Mouse (Mus musculus): ENCODE measurements around the gene Esrra.

The Esrra gene

DNA sequence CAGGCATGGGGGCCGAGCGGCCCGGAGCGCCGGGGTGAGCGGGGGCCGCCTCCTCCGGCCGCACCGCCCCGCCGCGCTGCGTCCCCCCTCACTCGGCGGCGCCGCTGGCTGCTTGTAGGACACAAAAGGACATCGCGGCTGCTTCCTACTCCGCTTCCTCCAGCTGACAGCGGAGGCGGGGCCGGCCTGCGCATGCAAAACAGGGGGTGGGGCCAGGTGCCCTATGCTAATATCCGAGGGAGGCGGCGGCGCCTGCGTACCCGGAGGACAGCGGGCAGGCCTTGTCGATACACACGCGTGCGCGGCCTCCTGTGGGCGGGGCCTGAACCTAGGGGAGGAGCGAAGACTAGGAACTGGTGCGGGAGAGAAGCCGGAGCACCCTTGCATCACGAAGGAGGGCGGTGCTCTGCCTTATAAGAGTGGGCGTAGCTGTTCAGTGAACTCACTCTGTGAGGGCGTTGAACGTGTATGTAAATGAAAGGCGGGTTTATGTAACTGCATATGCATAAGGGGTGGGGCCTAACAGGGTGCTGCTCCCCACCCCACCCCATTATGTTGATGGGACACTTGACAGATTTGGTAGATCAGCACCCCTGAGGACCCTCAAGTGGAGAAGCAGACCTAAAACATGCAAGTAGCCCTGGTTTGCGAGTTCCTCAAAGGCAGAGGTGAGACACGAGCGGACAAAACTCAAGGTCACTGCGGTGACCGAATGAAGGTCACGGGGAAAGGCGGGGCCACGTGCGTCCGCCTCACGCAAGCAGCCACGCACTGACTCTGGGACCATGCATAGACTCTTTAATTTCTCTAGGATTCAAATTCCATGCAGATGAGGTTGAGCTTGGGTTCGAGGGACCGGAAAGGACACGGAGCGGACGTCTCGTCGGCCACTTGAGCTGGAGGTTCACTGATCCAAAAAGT lies at the start of gene Esrra:
Gene Esrra, minus strand, starts transcription at position 167 of the 921 bp plus-strand sequence.
- peak; percentile 100 for DNase-seq

DNA sequence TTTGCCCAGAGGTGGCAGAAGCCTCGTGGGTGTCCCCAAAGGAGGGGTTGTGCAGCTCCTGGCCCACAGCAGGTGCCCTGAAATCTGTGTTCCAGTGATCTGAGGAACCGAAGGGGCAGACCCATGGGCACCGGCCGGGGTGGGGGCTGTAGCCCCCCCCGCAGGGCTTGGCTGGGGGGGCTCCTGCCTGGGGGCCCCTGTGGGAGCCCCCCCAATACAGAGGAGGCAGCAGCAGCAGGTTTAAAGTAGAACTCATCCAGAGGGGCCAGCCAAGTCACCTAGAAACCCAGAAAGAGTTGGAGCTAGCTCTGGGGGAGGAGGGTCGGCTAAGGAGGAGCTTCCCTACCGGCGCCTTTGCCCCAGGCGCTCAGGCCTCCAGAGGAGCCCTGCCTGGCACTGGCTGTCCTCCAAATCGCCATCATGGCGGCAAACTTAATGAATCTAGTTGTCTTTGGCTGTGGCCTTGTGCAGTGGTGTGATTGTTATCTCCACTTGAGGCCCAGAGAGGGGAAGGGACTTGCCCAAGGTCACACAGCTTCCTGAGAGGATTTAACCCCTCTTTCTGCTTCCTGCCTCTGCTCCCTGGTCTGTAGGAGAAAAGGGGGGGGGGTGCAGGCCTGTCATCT lies 49.0 kb upstream of the Esrra start:
- no peak for DNase-seq

DNA sequence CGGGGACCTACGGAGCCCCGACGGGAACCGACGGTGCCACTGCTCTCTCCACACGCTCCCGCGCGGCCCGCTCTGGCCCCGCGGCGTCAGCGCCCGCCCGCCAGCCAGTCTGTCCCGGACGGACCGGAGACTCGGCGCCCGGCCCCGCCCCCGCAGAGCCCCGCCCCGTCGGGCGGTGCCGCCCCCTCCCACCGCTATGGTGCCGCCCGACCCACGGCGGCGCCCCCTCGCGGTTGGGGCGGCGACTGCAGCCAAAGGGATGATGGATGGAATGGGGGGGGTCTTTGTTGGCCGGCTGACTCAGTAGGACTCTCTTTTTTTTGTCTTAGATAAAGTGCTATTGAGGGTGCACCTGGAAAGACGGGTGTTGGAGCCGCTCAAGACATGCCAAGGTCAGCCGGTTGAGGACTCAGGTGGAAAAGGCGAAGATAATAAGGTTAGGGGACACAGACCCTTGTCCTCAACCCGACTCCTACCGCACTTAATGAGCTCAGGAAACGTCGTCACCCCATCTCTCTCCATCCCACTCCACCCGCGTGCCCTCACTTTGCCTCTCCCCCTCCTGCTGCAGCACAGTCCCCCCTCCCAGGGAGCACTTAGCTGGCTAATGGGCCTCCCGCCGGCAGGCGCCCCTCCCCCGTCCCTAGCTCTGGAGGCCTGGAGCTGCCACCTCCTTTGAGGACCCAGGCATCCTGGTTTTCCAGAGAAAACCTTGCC lies 48.2 kb upstream of the Esrra start:
- DNase-seq, result peak; percentile 75

DNA sequence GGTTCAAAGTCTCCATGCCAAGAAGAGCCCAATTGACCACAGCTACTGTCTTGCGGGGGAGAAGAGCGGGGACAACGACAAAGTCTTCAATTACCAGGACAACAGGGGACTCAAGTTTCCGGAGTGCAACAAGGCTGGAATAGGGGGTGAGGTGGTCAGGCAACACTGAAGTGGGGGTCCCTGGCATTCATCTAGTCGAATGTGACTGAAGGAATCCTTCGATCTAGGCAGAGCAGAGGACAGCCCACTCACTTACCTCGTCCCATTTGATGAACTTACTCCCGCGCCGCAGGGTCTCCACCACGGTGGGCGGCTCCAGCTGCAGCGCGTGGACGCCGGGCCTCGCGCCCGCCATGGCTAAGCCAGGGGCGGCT lies 47.7 kb upstream of the Esrra start:
- no peak for DNase-seq

DNA sequence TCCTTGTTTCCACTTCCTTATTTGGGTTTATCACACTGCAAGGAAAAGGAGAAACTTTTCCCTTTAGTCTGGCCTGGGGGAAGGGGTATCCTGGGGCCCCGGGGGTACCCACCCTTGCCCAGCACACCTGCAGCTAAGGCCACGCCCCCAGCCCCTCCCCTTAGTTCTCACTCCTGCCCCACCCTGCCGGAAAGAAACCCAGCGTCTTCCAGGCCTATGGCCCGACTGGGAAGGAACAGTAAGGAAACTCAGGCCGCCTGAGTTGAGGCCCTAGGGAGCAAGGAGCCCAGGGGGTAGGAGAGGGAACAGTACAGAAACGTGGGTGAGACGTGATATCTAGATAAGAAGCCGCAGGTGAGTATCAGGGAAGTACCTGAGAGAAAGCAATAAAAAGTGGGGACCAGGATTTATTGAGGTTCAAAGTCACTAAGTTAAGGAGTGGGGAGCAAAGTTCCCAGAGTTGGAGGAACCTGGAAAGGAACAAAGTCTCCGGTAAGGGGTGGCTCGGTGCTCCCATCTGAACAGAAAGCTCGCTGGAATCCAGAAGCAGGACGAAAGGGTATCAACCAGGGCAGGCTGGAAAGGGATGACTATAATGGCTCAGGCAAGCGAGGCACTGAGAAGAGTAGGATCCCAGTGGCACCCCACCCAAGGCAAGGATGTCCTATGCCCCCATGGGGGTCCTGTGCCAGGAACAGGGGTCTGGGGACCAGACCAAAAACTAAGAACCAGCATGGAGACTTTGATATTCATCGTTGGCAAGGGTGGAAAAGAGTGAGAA lies 47.1 kb upstream of the Esrra start:
- peak; percentile 70 for DNase-seq

DNA sequence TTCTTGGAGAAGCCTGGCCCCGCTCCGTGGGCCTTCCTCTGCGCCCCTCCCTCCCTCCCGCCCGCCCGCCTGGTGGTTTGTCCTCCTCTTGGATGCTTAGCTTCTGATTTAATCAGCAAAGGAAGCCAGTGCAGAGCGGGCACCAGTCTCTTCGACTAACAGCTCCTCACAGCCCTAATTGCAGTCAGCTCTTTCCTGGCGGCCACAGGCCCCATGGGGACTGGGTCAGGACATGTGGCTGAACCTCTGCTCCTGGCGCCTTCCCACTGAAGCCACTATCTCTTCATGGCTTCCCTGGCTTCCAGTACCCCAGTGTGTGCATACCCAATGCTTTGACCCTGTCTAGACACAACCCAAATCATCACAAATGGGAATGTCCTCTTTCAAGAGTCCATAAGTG lies 34.8 kb upstream of the Esrra start:
- no peak for DNase-seq

DNA sequence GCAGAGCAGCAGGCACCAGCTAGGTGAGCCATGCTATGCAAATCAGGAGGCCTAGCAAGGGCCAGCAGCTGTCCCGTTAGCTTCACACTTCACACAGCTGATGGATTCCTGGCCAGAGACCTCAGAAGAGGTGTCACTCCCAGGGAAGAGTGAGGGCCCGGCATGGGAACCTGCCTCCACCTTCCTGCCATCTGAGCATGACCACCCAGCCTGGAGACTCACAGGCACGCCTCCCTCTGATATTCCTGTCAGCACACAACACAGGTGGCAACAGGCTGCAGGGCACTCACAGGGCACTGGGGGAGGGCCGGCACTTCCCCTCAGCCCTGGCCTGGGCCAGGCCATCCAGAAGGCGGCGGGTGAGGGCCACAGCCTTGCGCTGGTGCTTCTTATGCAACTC lies 33.8 kb upstream of the Esrra start:
- no peak for DNase-seq

DNA sequence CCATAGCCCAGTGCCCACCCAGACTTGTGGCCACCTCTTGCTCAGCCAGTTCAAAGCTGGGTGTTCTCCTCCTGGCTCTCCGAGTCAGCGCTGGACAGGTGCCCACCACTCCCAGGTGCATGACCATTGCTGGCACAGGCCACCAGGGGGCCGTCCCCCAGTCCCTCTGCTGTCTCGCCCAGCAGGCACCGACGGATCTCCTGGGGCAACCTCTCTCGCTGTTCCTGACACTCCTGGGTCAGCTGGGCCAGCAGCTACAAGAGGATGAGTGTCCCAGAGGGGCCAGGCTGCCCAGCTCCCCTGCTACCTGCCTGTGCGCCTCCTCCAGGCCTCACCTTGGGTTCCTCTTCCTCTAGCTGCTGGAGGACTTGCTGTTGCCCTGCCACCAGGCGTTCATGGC lies 32.4 kb upstream of the Esrra start:
- DNase-seq, result peak; percentile 79

DNA sequence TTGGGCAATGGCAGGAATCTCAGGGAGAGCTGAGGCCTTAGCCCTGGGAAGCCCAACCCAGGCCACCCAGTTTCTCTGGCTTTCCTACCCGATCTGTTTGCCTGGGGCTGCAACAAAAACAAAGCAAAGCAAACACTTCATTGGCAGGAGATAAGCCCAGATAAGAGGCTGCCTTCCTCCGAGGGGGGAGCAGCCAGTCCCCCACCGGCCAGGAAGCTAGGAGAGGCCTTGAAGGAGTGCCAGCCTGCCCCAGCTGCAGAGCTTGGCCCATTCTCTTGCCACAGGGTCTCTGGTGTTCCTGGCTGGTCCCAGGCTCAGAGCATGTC lies 31.1 kb upstream of the Esrra start:
- DNase-seq, result peak; percentile 87

DNA sequence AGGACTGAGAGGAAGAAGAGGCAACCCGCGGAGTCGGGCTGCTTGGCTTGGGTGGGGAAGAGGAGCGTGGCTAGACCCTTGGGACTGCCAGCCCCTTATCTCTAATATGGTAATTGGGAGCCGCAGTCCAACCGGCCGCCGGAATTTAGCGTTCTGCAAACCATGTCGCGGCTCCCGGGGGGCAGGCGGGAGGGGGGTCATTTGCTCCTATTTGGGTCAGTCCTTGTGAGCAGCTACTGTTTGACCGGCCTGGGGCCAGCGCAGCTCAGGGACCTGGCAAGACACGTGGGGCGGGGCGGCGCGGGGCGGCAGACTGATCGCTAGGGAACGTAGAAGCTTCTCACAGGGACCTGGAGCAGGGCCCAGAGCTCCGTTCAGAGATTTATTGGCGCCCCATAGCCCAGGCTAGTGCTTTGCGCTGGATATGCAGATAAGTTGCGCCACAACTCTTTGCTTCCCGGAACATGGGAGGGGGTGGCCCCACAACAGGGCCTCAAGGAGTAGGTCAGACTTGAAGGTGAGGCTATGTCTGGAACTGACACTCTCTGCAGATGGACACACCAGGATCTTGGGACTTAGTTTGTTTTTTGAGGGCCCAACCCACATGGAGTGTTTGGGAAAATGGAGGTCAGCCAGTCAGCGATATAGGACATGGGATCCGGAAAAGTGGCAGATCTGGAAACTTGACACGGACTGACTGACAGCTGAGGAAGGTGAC lies 30.5 kb upstream of the Esrra start:
- peak; percentile 94 for DNase-seq

DNA sequence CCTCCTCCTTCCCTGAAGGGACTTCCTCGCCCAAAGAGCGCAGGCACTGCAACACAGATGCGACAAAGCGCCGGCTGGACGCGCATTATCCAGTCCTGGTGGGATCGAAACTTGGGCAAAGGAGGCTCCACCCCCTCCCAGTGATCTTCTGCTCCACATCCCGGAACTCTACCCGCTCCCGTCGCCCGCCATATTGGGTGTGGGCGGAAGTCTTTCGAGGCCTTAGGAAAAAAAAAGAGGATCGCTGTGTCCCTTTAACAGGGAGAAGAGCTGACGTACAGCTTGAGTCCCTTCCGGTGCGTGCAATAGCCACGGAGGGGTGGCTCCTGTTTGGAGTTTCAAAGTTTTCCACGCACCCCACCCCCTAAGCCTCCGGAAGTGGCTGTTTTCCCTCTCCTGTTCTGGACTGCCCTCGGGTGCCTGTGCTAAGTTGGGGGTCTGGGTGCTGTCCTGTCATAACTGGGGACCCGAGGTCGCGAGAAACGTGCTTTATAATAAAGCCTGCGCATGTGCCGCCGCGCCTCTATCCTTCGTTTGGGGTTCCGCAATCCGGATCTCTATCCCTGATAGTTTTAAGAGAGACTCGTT lies 29.9 kb upstream of the Esrra start:
- peak; percentile 98 for DNase-seq

DNA sequence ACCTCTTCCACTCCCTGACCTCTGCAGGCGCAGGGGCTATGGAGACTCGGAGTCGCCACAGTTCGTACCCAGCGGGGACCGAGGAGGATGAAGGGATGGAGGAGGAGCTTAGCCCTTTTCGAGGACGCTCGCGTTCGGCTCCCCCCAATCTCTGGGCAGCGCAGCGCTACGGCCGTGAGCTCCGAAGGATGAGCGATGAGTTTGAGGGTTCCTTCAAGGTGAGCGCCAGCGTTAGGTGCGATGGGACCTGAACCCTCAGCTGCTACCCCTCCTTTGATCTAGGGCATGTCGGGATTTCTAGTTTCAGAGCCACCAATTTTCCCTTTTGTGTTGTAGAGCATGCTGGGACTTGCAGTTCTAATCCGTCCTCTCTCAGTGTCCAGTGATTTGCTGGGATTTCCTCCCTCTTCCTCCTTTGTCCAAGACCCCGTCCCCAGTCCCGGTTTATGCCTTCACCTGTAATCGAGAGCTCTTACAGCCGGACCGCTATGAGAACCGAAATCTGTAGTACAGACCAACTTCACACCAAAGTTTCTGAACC lies 29.1 kb upstream of the Esrra start:
- DNase-seq, result peak; percentile 59

DNA sequence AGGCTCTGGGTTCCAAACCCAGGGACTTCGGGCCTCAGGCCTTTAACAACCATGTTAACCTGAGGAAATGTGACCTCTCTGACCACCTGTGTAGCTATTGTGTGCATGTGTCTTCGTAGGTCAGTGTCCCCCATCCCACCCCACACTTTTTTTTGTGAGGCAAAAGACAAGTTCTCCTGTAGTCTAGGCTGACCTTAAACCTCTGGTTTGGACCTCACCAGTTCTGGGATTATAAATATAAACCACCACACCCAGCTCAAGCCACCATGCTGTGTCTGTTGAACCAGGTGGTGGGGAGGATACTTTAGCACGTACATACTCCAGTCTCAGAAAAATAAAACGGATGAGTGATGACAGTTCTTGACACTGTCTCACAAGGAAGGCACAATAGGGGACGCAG lies 28.3 kb upstream of the Esrra start:
- no peak for DNase-seq

DNA sequence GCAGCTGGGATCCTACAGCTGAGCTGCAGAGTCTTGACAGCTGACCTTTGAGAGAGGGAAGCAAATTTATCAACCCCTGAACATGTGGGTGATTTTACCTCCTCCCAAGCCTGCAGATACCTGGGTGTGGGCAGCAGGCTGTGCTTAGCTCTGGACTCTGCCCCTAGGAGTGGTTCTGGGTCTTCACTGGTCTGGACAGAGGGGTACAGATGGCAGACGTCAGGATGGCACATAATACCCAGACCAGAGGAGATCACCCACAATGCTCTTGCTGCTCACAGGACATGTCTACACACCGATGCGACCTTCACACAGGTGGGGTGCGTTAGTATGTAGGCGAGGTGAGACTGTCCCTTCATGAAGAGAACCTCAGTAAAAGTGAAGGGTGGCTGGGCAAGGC lies 27.9 kb upstream of the Esrra start:
- no peak for DNase-seq

DNA sequence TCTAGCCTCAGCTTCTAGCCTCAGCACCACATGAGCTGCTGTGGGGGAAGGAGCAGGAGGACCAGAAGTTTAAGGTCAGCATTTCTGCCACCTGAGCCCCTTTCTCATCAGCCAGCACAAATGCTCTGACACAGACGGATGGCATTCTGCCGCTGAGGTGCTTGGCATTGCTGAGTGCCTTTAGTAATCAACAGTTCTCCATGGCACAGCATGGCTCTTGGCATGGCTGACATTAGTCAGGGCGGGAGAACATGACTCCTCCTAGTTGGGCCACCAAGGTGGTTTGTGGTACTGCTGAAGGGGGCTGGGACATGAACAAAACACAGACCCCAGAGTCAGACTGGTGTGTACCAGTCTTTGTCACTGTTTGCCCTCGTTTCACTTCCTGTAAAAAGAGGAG lies 26.6 kb upstream of the Esrra start:
- DNase-seq, result no peak

DNA sequence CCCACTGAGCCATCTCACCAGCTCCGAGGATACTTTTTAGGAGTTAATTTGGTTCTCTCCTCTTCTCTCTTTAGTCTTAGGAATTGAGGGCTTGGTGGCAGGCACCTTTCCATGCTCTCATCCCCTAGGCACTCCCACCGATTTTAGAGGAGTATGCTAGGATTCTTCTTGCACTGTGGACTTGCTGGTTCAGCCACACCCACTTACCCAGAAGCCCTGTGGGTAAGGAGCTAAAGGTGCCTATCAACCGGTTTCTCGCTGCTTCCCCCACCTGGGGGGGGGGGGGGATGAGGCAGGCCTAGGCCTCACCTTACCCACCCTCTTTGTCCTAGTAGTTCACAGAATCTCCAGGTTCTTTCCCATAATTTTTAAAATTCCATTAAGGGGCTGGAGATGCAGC lies 26.1 kb upstream of the Esrra start:
- DNase-seq, result no peak

DNA sequence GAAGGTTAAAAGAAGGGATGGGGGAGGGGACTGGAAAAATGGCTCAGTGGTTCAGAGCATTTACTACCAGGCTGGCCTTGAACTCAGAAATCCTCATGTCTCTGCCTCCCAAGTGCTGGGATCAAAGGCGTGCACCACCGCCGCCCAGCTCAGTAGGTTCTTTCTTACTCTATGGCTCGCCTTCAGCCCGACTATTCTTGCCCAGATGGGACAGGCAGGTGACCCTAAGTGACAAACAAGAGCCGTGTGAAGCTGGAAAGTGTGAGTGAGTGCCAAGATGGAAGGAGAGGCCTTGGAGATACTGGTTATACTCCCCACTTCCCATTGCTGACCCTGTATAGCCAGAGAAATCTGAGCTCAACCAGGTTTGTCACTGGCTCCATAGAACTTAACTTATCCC lies 22.1 kb upstream of the Esrra start:
- DNase-seq, result no peak

DNA sequence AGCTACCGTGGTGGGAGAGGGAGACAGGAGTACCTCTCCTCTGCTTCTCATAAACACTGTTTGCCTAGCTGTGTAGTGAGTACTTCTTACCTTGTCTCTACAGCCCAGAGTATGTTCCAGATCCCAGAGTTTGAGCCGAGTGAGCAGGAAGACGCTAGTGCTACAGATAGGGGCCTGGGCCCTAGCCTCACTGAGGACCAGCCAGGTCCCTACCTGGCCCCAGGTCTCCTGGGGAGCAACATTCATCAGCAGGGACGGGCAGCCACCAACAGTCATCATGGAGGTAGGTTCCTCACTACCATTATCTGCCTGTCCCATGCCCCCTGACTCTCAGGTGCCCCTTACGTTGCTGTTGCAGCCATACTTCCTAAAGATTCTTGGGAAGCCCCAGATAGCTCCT lies 21.2 kb upstream of the Esrra start:
- DNase-seq, result no peak

DNA sequence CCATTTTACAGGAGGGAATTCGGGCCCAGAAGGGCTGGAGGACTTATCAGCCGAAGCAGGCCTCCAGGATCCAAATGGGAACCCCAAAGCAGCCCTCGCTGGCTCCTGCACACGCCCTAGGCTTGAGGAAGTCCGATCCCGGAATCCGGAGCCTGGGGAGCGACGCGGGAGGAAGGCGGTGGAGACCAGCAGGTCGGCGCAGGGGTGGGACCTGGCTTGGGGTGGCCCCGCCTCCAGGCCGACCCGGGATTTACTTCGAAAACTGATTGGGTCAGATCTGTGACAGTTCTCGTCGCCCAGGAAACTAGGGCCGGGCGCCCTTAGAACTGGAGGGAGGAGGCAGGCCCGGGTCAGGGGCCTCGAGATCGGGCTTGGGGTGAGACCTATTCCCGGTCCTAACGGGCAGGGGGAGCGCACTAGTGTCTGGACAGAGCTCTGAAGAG lies 20.7 kb upstream of the Esrra start, which contains the start of gene Gpr137:
Gene Gpr137, minus strand, starts transcription at position 232 of the 443 bp plus-strand sequence.
- DNase-seq, result peak; percentile 98

DNA sequence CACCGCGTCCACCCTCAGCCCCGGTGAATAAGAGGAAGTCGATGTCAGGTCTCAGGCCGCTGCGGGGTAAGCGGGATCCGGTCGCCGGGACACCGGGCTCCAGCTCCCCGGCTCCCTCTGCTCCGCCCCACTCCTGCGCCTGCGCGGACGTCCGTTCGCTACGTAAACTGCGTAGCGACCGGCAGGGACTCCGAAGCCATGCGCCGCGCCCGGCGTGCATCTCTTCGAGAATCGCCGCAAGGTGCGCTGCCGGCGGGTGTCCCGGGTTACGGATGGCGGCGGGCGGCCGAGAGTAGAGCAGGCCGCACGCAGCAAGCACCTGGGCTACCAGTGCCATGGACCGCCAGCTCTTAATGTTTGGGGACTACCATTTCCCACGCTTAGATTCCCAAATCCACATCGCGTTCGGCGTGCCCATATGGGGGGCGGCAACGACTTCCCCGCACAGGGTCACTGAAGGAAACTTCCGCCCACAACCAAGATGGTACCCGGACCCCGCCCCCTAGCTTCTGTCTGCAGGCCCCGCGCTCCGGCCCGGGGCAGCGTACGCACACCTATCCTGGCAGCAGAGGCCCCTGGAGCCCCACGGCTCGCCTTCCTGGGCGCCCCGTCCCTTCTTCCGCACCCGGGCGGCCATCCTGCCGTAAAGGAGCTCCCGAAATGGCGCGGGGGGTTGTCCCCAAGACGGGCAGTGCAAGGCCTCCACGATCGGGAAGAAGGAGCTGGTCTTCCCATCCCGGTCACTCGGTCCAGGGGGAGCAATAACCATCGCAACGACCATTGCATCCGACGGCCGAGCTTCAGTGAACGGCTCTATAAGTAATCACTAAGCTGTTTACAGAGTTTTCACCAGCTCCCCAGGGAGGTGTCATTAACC lies 20.0 kb upstream of the Esrra start, which contains the start of gene Bad:
Gene Bad, plus strand, starts transcription at position 490 of the 877 bp plus-strand sequence.
- DNase-seq, result peak; percentile 95
